In the genomic region with DNA sequence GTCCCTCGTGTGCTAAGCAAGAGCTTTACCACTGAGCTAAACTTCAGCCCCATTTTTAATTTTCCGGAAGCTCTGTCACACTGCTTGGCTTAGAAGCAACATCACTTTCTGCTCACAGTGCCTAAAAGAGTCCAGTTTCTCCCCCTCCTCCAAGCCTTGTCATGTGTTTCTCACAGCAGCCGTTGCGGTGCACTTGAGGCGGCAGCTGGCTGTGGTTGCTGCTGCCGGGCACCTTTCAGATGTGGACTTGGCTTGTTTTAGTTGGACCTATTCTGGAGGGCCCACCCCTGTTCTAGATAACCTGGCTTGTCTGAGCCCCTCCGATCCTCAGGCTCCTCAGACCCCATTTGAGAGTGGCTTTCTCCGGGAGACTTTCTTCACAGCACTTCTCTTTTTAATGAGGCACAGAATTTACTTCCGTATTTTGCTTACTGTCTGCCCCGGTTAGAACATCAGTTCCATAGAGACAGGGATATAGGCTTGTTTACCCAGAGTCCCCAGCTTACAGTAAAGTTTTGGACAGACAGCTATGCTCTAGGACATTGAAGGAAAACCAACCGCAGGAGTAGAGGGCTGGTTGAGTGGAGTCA, we compare ENCODE assay signal across 19 mouse cellular contexts. TPM values are rescaled to one million over a fixed set of nuclear protein-coding genes. Genes with fewer than 3 reads are reported as not detected.
A peak's percentile ranks its signal among the peaks of the same experiment; 100 is the strongest.
DNase-seq lines count a peak whose midpoint lies in the region; ATAC-seq lines count a peak whose summit lies in the region.
"Had no signal": no experiment of that assay in that cellular context is flagged by ENCODE, and none has a peak within 500 bp of the region (broad histone marks: within the 10 kb centered on the region; RNA-seq: fewer than 3 reads in every experiment).

No protein-coding gene starts in this region.

- H3K9ac ChIP-seq in heart, embryonic 16.5 days (ENCODE audit: low read length): no peak overlapping the region
- H3K9ac ChIP-seq: lung, embryonic 15.5 days; midbrain, embryonic 13.5 days; neural tube, embryonic 15.5 days had no signal

- H3K4me1 ChIP-seq in heart, embryonic 16.5 days (ENCODE audit: control insufficient read depth, insufficient read depth, low read length): no peaks in the 10 kb centered on the region
- H3K4me1 ChIP-seq in heart, embryonic 10.5 days: 0 out of 2 replicates have a peak, but pooled peaks cover 5% of the 10 kb centered on the region
- H3K4me1 ChIP-seq: lung, embryonic 15.5 days; midbrain, embryonic 13.5 days; neural tube, embryonic 15.5 days had no signal

- DNase-seq in heart, embryonic 10.5 days (ENCODE audit: low spot score): no peak
- DNase-seq in A20 (ENCODE audit: low read depth, low spot score): peak; percentile 59
- peak; percentile 16 for DNase-seq in c-Kit-positive CD71-negative TER-119-negative erythroid progenitor cells, embryonic 14.5 days (ENCODE audit: low read depth)
- no peak for DNase-seq in ovary, postnatal 10 days (ENCODE audit: low spot score)
- no peak for DNase-seq in left cerebral cortex, postnatal 25 days (ENCODE audit: low spot score in 2 of 2)
- DNase-seq in right cerebral cortex, postnatal 36 days (ENCODE audit: low spot score in 2 of 2): no peak
- DNase-seq: adrenal gland, postnatal 10 days; cerebellum, adult 2 months; kidney, adult 11 months; layer of hippocampus, adult 9-11 months; left cerebral cortex, postnatal 4 days; right cerebral cortex, postnatal 14 days had no signal

- no peaks in the 10 kb centered on the region for H3K9me3 ChIP-seq in heart, embryonic 16.5 days (replicated peaks; ENCODE audit: control insufficient read depth, low read length)
- H3K9me3 ChIP-seq in heart, embryonic 10.5 days: no peaks in the 10 kb centered on the region
- H3K9me3 ChIP-seq: embryonic facial prominence, embryonic 10.5 days; lung, embryonic 15.5 days; midbrain, embryonic 13.5 days; neural tube, embryonic 15.5 days had no signal

- no peaks in the 10 kb centered on the region for H3K36me3 ChIP-seq in heart, embryonic 16.5 days (ENCODE audit: control insufficient read depth, insufficient read depth)
- H3K36me3 ChIP-seq in heart, embryonic 10.5 days: no peaks in the 10 kb centered on the region
- H3K36me3 ChIP-seq: embryonic facial prominence, embryonic 10.5 days; lung, embryonic 15.5 days; midbrain, embryonic 13.5 days; neural tube, embryonic 15.5 days had no signal

- H3K4me3 ChIP-seq in heart, embryonic 16.5 days (ENCODE audit: low read length): no peak overlapping the region
- no peak overlapping the region for H3K4me3 ChIP-seq in heart, embryonic 10.5 days
- H3K4me3 ChIP-seq: embryonic facial prominence, embryonic 10.5 days; lung, embryonic 15.5 days; midbrain, embryonic 13.5 days; neural tube, embryonic 15.5 days had no signal

- intact Hi-C loops in left cerebral cortex, postnatal 25 days (cut with DNase I): no loop called here

- no peak for ATAC-seq in heart, embryonic 16.5 days (replicated peaks; ENCODE audit: extremely low read depth, insufficient read depth, low FRiP score)
- peak; percentile 46 for ATAC-seq in neutrophil, adult 5-6 weeks (ENCODE audit: extremely low read depth, insufficient number of reproducible peaks, low FRiP score, poor library complexity, severe bottlenecking)
- ATAC-seq: midbrain, embryonic 13.5 days; Patski had no signal

- no peaks in the 10 kb centered on the region for H3K27me3 ChIP-seq in heart, embryonic 16.5 days (ENCODE audit: control insufficient read depth, insufficient read depth, low read length)
- peaks cover 8% of the 10 kb centered on the region; the same call in 1 of the 2 replicates for H3K27me3 ChIP-seq in heart, embryonic 10.5 days (ENCODE audit: insufficient read depth, poor library complexity, severe bottlenecking)
- H3K27me3 ChIP-seq: lung, embryonic 15.5 days; midbrain, embryonic 13.5 days; neural tube, embryonic 15.5 days had no signal

- H3K27ac ChIP-seq in heart, embryonic 16.5 days (ENCODE audit: low read length): no peak overlapping the region
- no peak overlapping the region for H3K27ac ChIP-seq in heart, embryonic 10.5 days
- H3K27ac ChIP-seq: embryonic facial prominence, embryonic 10.5 days; lung, embryonic 15.5 days; midbrain, embryonic 13.5 days; neural tube, embryonic 15.5 days had no signal

- WGBS in heart, embryonic 16.5 days: 65% methylated on average over 11 of the region's 11 CpGs
- WGBS in heart, embryonic 10.5 days: 76% methylated on average over 11 of the region's 11 CpGs

- 0 out of 2 replicates have a peak overlapping the region, but pooled peaks have one; percentile 8 for H3K4me2 ChIP-seq in heart, embryonic 16.5 days (ENCODE audit: low read depth, low read length)
- H3K4me2 ChIP-seq: lung, embryonic 15.5 days; midbrain, embryonic 13.5 days; neural tube, embryonic 15.5 days had no signal

RNA-seq across cellular contexts. Expression of gene Cpn1, which starts 20.8 kb away (rescaled TPM):
- 0.45 and 0.57 TPM in 2 replicates for polyA plus RNA-seq in heart, embryonic 16.5 days (2015; fragmentation: Nextera tagmentation; extraction: Ambion mirVana)
- 0.80 and 12.9 TPM in 2 replicates for polyA plus RNA-seq in heart, embryonic 10.5 days (2016; fragmentation: Nextera tagmentation; extraction: Ambion mirVana)
- not detected in 2 replicates for total RNA-seq in neutrophil, adult 5-6 weeks (2017)
- under 1 TPM; 0.18 to 0.43 TPM for total RNA-seq in left cerebral cortex, postnatal 25 days (2021)

RNA-seq across cellular contexts. Expression of gene Dnmbp, which starts 25.6 kb away (rescaled TPM):
- polyA plus RNA-seq in heart, embryonic 16.5 days (2015; fragmentation: Nextera tagmentation; extraction: Ambion mirVana): 8.5 and 9.8 TPM in 2 replicates
- polyA plus RNA-seq in heart, embryonic 10.5 days (2016; fragmentation: Nextera tagmentation; extraction: Ambion mirVana): 11.9 and 15.1 TPM in 2 replicates
- total RNA-seq in neutrophil, adult 5-6 weeks (2017): 26.2 and 29.7 TPM in 2 replicates
- 10 to 100 TPM in 1 of 2 experiments, 1 to 10 TPM in 1; 10.0 to 13.3 TPM for total RNA-seq in left cerebral cortex, postnatal 25 days (2021)

Comparison
In these comparisons a context has a peak if more than half of its experiments do, and no peak if none do; other contexts are left out.
1. DNase-seq: peak in A20 (single experiment) and c-Kit-positive CD71-negative TER-119-negative erythroid progenitor cells, embryonic 14.5 days (single experiment); none in heart, embryonic 10.5 days (single experiment), ovary, postnatal 10 days (single experiment), left cerebral cortex, postnatal 25 days (0 of 2) and right cerebral cortex, postnatal 36 days (0 of 2).